Mouse (Mus musculus) neural tube, embryonic 12.5 days (tissue): Measurements from ENCODE around the gene Sesn1. TPM values are rescaled to one million over a fixed set of nuclear protein-coding genes. Genes with fewer than 3 reads are reported as not detected.

ENCODE experiments used
- ATAC-seq: fragments of 200-750 bp; cut with Nextera tagmentation; 2 replicates; pipeline ENCODE4 v1.8.0; 2017; ENCODE audit warnings: low read depth, mild to moderate bottlenecking, moderate TSS enrichment, moderate library complexity; ENCODE audit not compliant: low FRiP score
- H3K27ac ChIP-seq: fragments of 300-500 bp; sonication (generic); 2 replicates; pipeline ENCODE4 v1.5.1; 2016
- H3K27me3 ChIP-seq: fragments of 300-500 bp; sonication (generic); replicated peaks from 2 replicates; pipeline ENCODE4 v1.6.1; 2016; ENCODE audit warnings: mild to moderate bottlenecking
- H3K36me3 ChIP-seq: fragments of 300-500 bp; sonication (generic); 2 replicates; pipeline ENCODE4 v1.6.1; 2016; ENCODE audit warnings: mild to moderate bottlenecking
- H3K4me1 ChIP-seq: fragments of 300-500 bp; sonication (generic); 2 replicates; pipeline ENCODE4 v1.6.1; 2016
- H3K4me2 ChIP-seq: fragments of 300-500 bp; sonication (generic); replicated peaks from 2 replicates; pipeline ENCODE4 v1.6.1; 2016; ENCODE audit warnings: mild to moderate bottlenecking
- H3K4me3 ChIP-seq: fragments of 300-500 bp; sonication (generic); 2 replicates; pipeline ENCODE4 v1.5.1; 2016
- H3K9ac ChIP-seq: fragments of 300-500 bp; sonication (generic); 2 replicates; pipeline ENCODE4 v1.6.1; 2016; ENCODE audit warnings: mild to moderate bottlenecking
- H3K9me3 ChIP-seq: fragments of 300-500 bp; sonication (generic); 2 replicates; pipeline ENCODE4 v1.6.1; 2016; ENCODE audit warnings: mild to moderate bottlenecking
- WGBS: fragments of 180-500 bp; shearing (Covaris S2); methylation state at CpG from one replicate; pipeline ENCODE4 v1.1.7; 2016; 5-methylcytosine and 5-hydroxymethylcytosine counted together
- polyA plus RNA-seq: library from polyadenylated mRNA; unstranded; fragments of >200 nt; fragmentation: Nextera tagmentation; extraction: Ambion mirVana; gene quantifications from 2 replicates; pipeline ENCODE4 v1.2.1, GENCODE M21; 2016

Gene Sesn1
- 29.6 and 34.6 TPM in 2 replicates for polyA plus RNA-seq

GRCm38 (mm10) chr10:41809771-41810563 is at the start of gene Sesn1, which contains the start of gene Cep57l1:
TSS of gene Sesn1 (plus strand) at chr10:41809935.
TSS of gene Cep57l1 (minus strand) at chr10:41809871.
- Histone ChIP-seq H3K27ac (peak within 1 kb of the TSS; percentile 84), H3K36me3 (no peaks in the 10 kb centered on the region), H3K9ac (peak within 1 kb of the TSS; percentile 74), H3K4me3 (peak within 1 kb of the TSS; percentile 82), H3K4me2 (peak within 1 kb of the TSS; percentile 77), H3K4me1 (peaks cover 30% of the 10 kb centered on the region), H3K27me3 (no peaks in the 10 kb centered on the region), H3K9me3 (no peaks in the 10 kb centered on the region)
- WGBS, result under 1% methylated on average over 69 of the region's 69 CpGs
- ATAC-seq, result peak; percentile 97

DNA sequence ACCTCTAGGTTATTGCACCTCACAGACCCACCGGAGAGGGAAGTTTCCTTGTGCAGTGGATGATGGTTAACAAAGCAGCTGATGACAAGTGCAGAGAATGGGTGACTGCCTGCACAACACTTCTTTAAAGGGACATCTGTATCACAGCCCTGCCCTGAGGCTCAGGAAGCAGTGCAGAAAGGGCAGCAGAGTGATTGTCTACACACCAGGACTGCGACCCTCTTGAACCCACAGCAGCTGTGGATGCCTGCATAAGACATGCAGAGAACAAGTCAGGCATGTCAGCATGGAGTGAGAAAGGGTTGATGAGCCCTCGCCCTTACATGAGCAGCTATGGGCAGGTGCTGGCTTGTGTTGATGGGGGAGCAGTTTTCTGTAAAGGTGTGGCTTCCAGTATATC is 48.9 kb upstream of the Sesn1 start:
- no peak for ATAC-seq
- H3K27me3 ChIP-seq, result no peaks in the 10 kb centered on the region
- WGBS, result 62% methylated on average over 3 of the region's 3 CpGs
- no peak overlapping the region for H3K27ac ChIP-seq
- no peak overlapping the region for H3K4me3 ChIP-seq
- no peak overlapping the region for H3K9ac ChIP-seq
- no peak overlapping the region for H3K4me2 ChIP-seq
- no peaks in the 10 kb centered on the region for H3K4me1 ChIP-seq
- no peaks in the 10 kb centered on the region for H3K9me3 ChIP-seq
- no peaks in the 10 kb centered on the region for H3K36me3 ChIP-seq

DNA sequence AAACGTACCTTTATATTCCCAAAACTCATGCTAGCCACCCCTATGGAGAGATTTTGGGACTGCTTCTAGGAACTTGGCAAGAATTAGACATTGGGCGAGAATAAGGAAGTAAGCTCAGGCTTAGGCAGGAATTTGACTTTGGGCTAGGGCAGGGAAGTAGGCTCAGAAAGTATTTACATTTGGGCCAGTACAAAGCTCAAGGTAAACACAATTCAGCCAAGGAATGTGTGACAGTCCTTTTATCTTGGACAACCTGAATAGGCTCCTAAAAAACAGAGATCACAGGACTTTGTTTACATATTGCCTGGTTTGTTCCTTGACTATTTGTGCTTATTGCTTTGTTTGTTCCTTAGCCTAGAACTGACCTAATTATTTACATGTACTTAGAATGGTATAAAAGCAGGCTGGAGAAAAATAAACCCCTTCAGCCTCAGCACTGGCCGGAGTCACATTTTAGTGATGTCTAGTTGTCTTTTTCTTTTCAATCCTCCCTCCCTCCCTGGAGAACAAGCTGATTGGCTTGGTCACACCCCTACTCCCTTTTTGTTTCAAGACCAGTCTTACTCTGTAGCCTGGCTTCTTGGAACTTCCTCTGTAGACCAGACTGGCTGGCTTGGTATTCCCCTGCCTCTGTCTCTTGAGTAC is 45.9 kb upstream of the Sesn1 start:
- H3K4me1 ChIP-seq, result no peaks in the 10 kb centered on the region
- H3K36me3 ChIP-seq, result no peaks in the 10 kb centered on the region
- H3K27ac ChIP-seq, result no peak overlapping the region
- 80% methylated on average over 3 of the region's 3 CpGs for WGBS
- H3K4me2 ChIP-seq, result no peak overlapping the region
- H3K4me3 ChIP-seq, result no peak overlapping the region
- no peak overlapping the region for H3K9ac ChIP-seq
- H3K9me3 ChIP-seq, result no peaks in the 10 kb centered on the region
- no peak for ATAC-seq
- H3K27me3 ChIP-seq, result no peaks in the 10 kb centered on the region

DNA sequence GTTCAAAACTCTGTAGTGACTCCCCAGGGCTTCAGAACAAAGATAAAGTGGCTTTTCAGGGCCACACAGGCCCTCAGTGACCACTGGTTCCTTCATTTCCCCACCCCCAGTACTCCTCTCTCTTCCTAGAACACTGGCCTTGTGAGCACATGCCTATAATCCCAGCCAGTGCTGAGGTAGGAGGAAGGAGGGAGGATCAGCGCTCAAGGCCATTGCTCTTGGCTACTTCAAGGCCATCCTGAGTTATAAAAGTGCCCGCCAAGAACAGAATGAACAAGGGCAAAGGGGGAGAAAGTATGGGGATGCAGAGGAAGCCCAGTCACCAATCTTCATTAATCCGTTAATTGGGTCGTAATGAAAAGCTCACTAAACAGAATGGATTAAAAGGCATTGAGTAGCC is 44.1 kb upstream of the Sesn1 start:
- Histone ChIP-seq H3K4me1 (no peaks in the 10 kb centered on the region), H3K4me2 (no peak overlapping the region), H3K9me3 (no peaks in the 10 kb centered on the region), H3K36me3 (no peaks in the 10 kb centered on the region), H3K27me3 (no peaks in the 10 kb centered on the region), H3K27ac (no peak overlapping the region), H3K9ac (no peak overlapping the region), H3K4me3 (no peak overlapping the region)
- ATAC-seq, result no peak
- WGBS, result 95% methylated on average over 4 of the region's 4 CpGs

DNA sequence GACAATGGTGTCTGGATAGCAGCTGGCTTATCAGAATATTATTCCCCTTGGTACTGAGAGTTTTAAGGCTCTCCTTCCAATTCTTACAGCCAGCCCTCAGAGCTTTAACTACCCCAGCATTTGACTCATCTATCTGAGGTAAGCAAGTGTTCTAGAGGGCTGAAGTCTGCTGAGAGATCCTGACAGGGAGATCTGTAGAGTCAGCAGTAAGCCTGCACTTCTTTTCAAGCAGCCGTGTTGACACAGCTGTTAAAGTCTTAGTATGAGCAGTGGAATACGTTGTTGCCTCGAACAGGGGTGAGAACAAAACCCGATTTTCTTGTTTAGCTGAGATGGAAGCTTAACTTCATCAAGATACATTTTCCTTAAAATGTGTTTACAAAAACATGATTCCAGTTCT is 43.5 kb upstream of the Sesn1 start:
- H3K9me3 ChIP-seq, result no peaks in the 10 kb centered on the region
- no peak for ATAC-seq
- no peak overlapping the region for H3K4me2 ChIP-seq
- H3K4me3 ChIP-seq, result no peak overlapping the region
- no peaks in the 10 kb centered on the region for H3K27me3 ChIP-seq
- no peak overlapping the region for H3K27ac ChIP-seq
- no peak overlapping the region for H3K9ac ChIP-seq
- H3K36me3 ChIP-seq, result no peaks in the 10 kb centered on the region
- H3K4me1 ChIP-seq, result no peaks in the 10 kb centered on the region
- 74% methylated on average over 4 of the region's 4 CpGs for WGBS

DNA sequence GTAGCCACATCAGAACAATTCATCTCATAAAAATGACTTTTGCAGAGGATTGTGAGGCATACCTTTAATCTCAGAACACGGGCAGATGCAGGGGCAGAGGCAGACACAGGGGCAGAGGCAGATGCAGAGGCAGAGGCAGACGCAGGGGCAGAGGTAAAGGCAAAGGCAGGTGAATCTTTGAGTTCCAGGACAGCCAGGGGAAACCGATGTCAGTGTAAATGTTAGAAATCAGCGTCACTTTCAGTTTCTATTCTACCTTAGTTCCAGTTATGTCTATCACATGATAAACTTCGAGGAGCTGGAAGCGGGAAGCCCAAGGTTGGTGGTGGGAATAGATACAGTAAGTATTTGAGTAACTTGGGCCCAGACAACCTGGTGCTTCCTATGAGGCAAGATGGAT is 42.5 kb upstream of the Sesn1 start:
- ATAC-seq, result no peak
- no peak overlapping the region for H3K27ac ChIP-seq
- whole genome bisulfite sequencing, result 92% methylated on average over 6 of the region's 6 CpGs
- no peak overlapping the region for H3K4me3 ChIP-seq
- H3K27me3 ChIP-seq, result no peaks in the 10 kb centered on the region
- no peak overlapping the region for H3K4me2 ChIP-seq
- H3K9me3 ChIP-seq, result no peaks in the 10 kb centered on the region
- H3K36me3 ChIP-seq, result no peaks in the 10 kb centered on the region
- no peak overlapping the region for H3K9ac ChIP-seq
- no peaks in the 10 kb centered on the region for H3K4me1 ChIP-seq

DNA sequence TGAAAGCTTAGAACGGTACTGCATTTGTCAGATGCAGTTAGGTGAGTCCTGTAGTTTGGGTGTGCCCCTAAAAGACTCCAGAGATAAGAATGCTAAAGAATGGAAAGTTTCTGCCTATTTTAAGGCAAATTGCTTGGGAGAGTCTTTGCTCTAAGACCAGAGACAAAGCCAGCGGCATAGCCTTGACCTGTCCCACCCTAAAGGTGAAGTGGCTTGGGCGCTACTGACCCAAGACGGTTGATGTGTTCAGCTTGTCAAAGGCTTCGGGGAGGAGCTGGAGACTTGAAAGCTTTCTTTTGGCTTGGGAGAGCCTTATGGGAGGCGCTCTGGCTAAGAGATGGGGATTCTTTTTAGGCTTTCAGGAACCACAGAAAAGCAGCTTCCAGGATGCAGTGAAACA is 17.4 kb upstream of the Sesn1 start:
- peaks cover 17% of the 10 kb centered on the region; the same call in 1 of the 2 replicates for H3K9me3 ChIP-seq
- no peaks in the 10 kb centered on the region for H3K4me1 ChIP-seq
- no peak overlapping the region for H3K4me3 ChIP-seq
- WGBS, result 94% methylated on average over 6 of the region's 6 CpGs
- no peak overlapping the region for H3K27ac ChIP-seq
- H3K9ac ChIP-seq, result no peak overlapping the region
- H3K4me2 ChIP-seq, result no peak overlapping the region
- no peaks in the 10 kb centered on the region for H3K27me3 ChIP-seq
- H3K36me3 ChIP-seq, result peaks cover 9% of the 10 kb centered on the region; the same call in 1 of the 2 replicates
- ATAC-seq, result no peak

DNA sequence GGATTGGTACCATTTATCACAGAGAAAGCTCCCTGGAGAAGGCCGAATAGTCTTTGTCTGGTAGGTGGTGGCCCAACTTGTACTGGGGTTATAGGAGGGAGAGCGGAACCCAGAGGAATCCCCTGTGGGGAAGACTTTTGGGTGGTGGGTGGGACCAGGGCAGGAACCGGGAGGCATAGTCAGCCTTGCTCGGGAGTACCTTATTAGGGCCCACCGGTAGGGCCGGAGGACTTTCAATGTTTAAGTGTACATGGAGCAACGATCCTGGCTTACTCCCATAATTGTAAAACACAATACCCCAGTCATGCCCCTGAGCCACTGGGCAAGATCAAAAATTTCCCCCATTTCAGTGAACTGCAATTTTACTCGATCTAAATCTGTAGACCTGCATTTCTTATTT is 12.5 kb upstream of the Sesn1 start:
- Histone ChIP-seq H3K9ac (no peak overlapping the region), H3K27ac (no peak overlapping the region), H3K9me3 (peaks cover 49% of the 10 kb centered on the region), H3K4me3 (no peak overlapping the region), H3K36me3 (peaks cover 53% of the 10 kb centered on the region), H3K27me3 (no peaks in the 10 kb centered on the region), H3K4me1 (no peaks in the 10 kb centered on the region), H3K4me2 (no peak overlapping the region)
- 96% methylated on average over 8 of the region's 8 CpGs for WGBS
- no peak for ATAC-seq

GRCm38 (mm10) chr10:41803467-41803866 is 6.3 kb upstream of the Sesn1 start:
- no peak overlapping the region for H3K9ac ChIP-seq
- no peaks in the 10 kb centered on the region for H3K4me1 ChIP-seq
- H3K27ac ChIP-seq, result no peak overlapping the region
- WGBS, result 96% methylated on average over 8 of the region's 8 CpGs
- no peaks in the 10 kb centered on the region for H3K27me3 ChIP-seq
- no peak overlapping the region for H3K4me2 ChIP-seq
- H3K9me3 ChIP-seq, result peaks cover 36% of the 10 kb centered on the region; the same call in 1 of the 2 replicates
- peaks cover 44% of the 10 kb centered on the region for H3K36me3 ChIP-seq
- no peak for ATAC-seq
- no peak overlapping the region for H3K4me3 ChIP-seq

DNA sequence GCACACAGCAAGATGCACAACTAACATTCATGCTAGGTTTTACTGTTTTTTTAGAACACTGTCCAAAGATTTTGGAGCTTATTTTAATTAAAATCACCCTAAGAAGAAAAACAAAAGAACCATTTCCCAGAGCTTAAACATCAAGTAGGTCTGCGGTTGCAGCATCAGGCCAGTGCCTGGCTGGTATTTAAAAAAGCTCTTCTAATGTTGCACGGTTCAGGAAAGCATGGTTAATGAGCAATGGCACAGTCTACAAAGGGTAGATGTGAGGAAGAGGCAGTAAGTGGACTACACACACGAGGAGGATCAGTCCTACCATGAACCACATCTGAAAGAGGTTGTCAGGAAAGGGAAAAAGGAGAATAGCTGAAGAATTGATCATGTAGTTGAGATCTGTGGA is 5.0 kb upstream of the Sesn1 start:
- Histone ChIP-seq H3K9me3 (peaks cover 30% of the 10 kb centered on the region; the same call in 1 of the 2 replicates), H3K9ac (no peak overlapping the region), H3K4me1 (no peaks in the 10 kb centered on the region), H3K27me3 (no peaks in the 10 kb centered on the region), H3K4me2 (no peak overlapping the region), H3K36me3 (peaks cover 34% of the 10 kb centered on the region), H3K27ac (no peak overlapping the region), H3K4me3 (no peak overlapping the region)
- ATAC-seq, result no peak
- 90% methylated on average over 3 of the region's 3 CpGs for WGBS

DNA sequence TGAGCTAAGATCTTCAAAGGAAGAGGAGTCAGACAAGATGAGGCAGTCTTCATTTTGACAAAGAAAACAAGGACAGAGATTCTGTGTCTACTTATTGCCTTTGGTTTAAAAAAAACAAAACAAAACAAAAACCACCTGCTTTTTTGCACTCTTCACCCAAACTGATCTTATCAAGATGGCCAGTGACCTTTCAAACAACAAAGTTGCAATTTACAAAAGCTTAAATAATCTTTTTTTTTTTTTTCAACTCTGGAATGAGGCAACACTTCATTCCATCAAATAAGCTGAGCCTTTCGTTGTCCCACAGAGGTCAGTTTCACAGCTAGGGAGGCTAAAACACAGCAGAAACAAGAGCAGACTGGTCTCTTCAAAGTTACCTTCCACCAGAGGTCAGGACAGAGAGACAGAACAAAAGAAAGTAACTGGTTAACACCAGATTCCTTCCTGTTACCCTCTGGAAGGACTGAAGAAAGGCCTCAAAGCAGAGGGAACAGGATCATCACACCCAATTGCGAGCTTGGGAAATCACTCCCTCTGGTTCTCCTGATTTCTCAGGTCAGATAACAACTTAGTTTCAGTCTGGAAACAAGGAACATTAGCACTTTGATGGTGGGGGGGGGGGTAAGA is 3.9 kb upstream of the Sesn1 start:
- H3K36me3 ChIP-seq, result peaks cover 23% of the 10 kb centered on the region
- no peak for ATAC-seq
- no peaks in the 10 kb centered on the region for H3K4me1 ChIP-seq
- H3K9me3 ChIP-seq, result peaks cover 24% of the 10 kb centered on the region; the same call in 1 of the 2 replicates
- no peak overlapping the region for H3K9ac ChIP-seq
- H3K4me2 ChIP-seq, result no peak overlapping the region
- H3K27me3 ChIP-seq, result no peaks in the 10 kb centered on the region
- no peak overlapping the region for H3K27ac ChIP-seq
- WGBS, result 90% methylated on average over 2 of the region's 2 CpGs
- no peak overlapping the region for H3K4me3 ChIP-seq

DNA sequence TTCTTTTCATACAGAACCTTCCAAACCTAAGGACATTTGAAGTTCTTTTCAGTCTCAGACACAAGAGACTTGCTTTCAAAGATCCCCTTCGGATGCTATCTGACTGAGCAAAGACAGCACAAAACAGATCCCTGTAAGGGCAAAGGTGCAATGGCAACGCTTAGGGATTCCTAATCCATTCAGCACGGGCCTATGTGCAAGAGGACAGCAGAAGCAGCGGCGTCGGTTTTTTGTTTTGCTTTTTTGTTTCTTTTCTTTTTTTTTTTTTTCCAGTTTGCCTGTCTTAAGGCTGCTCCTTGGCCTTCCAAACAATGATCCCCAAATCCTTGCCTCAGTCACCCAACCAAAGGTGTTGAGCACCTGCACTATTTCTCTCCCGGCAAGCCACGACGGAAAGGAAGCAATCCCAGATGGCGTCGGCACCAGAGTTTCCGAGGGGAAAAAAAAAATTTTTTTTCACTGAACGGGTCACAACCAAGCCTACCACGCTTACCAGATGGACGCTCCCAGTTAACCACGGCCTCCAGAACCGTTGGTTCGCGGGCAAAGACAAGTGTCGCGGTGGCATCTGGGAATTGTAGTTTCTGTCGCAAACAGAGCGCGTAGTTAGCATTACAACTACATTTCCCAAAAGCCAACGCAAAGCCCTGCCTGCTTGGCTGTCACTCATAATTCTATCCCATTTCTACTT is 510 bp upstream of the Sesn1 start:
- Histone ChIP-seq H3K36me3 (no peaks in the 10 kb centered on the region), H3K9me3 (no peaks in the 10 kb centered on the region), H3K4me3 (peak overlapping the region; percentile 82), H3K4me1 (peaks cover 27% of the 10 kb centered on the region), H3K4me2 (peak overlapping the region; percentile 77), H3K27me3 (no peaks in the 10 kb centered on the region), H3K27ac (peak overlapping the region; percentile 84; the same call in 1 of the 2 replicates), H3K9ac (peak overlapping the region; percentile 74; the same call in 1 of the 2 replicates)
- peak; percentile 84 for ATAC-seq
- 4% methylated on average over 25 of the region's 25 CpGs for WGBS
